Mouse (Mus musculus) stomach, embryonic 16.5 days (tissue): ENCODE measurements around the gene Ahdc1. TPM values are rescaled to one million over a fixed set of nuclear protein-coding genes. Genes with fewer than 3 reads are reported as not detected.

ENCODE experiments used
- ATAC-seq: fragments of 200-750 bp; cut with Nextera tagmentation; 2 replicates; pipeline ENCODE4 v1.8.0; 2017; ENCODE audit warnings: moderate number of reproducible peaks, moderate TSS enrichment; ENCODE audit not compliant: insufficient read depth, low FRiP score
- H3K27ac ChIP-seq: fragments of 300-500 bp; sonication (generic); 2 replicates; pipeline ENCODE4 v1.5.1; 2014; ENCODE audit warnings: low read length
- H3K27me3 ChIP-seq: fragments of 300-500 bp; sonication (generic); 2 replicates; pipeline ENCODE4 v1.6.1; 2014; ENCODE audit warnings: low read length, control low read depth, mixed read lengths; ENCODE audit not compliant: control insufficient read depth, insufficient read depth
- H3K36me3 ChIP-seq: fragments of 300-500 bp; sonication (generic); 2 replicates; pipeline ENCODE4 v1.6.1; 2014; ENCODE audit warnings: low read length; ENCODE audit not compliant: control insufficient read depth, insufficient read depth
- H3K4me1 ChIP-seq: fragments of 300-500 bp; sonication (generic); 2 replicates; pipeline ENCODE4 v1.6.1; 2014; ENCODE audit warnings: low read length, control low read depth, mixed read lengths; ENCODE audit not compliant: control insufficient read depth, insufficient read depth
- H3K4me2 ChIP-seq: fragments of 300-500 bp; sonication (generic); 2 replicates; pipeline ENCODE4 v1.6.1; 2014; ENCODE audit warnings: low read depth, low read length, mixed read lengths
- H3K4me3 ChIP-seq: fragments of 300-500 bp; sonication (generic); replicated peaks from 2 replicates; pipeline ENCODE4 v1.5.1; 2014; ENCODE audit warnings: mild to moderate bottlenecking, low read length
- H3K9ac ChIP-seq: fragments of 300-500 bp; sonication (generic); 2 replicates; pipeline ENCODE4 v1.6.1; 2014; ENCODE audit warnings: low read length
- H3K9me3 ChIP-seq: fragments of 300-500 bp; sonication (generic); replicated peaks from 2 replicates; pipeline ENCODE4 v1.6.1; 2016; ENCODE audit warnings: low read length, control low read depth; ENCODE audit not compliant: control insufficient read depth
- WGBS: fragments of 180-500 bp; shearing (Covaris S2); extraction: QIAGEN DNeasy Blood & Tissue Kit; methylation state at CpG from one replicate; pipeline ENCODE4 v1.1.7; 2014; 5-methylcytosine and 5-hydroxymethylcytosine counted together
- polyA plus RNA-seq: library from polyadenylated mRNA; unstranded; fragments of >200 nt; fragmentation: Nextera tagmentation; extraction: Ambion mirVana; gene quantifications from 2 replicates; pipeline ENCODE4 v1.2.1, GENCODE M21; 2015

Gene Ahdc1
- polyA plus RNA-seq, 1 experiment from 2014 or later = 7.1 TPM

GRCm38 (mm10) chr4:133108481-133109334 lies 97.6 kb downstream of the Ahdc1 start:
- Histone ChIP-seq H3K27ac (peak overlapping the region; percentile 64), H3K9me3 (no peaks in the 10 kb centered on the region), H3K4me3 (no peak overlapping the region), H3K27me3 (no peaks in the 10 kb centered on the region), H3K4me1 (peaks cover 27% of the 10 kb centered on the region), H3K4me2 (no peak overlapping the region), H3K9ac (peak overlapping the region; percentile 46), H3K36me3 (no peaks in the 10 kb centered on the region)
- WGBS = 66% methylated on average over 13 of the region's 13 CpGs
- no peak for ATAC-seq

- H3K9me3 ChIP-seq = no peaks in the 10 kb centered on the region
- peaks cover 20% of the 10 kb centered on the region for H3K4me1 ChIP-seq
- H3K27me3 ChIP-seq = no peaks in the 10 kb centered on the region
- H3K27ac ChIP-seq = no peak overlapping the region
- no peak overlapping the region for H3K9ac ChIP-seq
- ATAC-seq = no peak
- H3K4me3 ChIP-seq = no peak overlapping the region
- no peaks in the 10 kb centered on the region for H3K36me3 ChIP-seq
- 75% methylated on average over 5 of the region's 5 CpGs for WGBS
- H3K4me2 ChIP-seq = no peak overlapping the region
Measured at GRCm38 (mm10) chr4:133109335-133109801, 98.3 kb downstream of the Ahdc1 start.

- H3K4me3 ChIP-seq = no peak overlapping the region
- H3K4me1 ChIP-seq = peaks cover 33% of the 10 kb centered on the region
- H3K36me3 ChIP-seq = no peaks in the 10 kb centered on the region
- no peak overlapping the region for H3K4me2 ChIP-seq
- WGBS = 34% methylated on average over 13 of the region's 13 CpGs
- 0 out of 2 replicates have a peak overlapping the region, but pooled peaks have one; percentile 31 for H3K27ac ChIP-seq
- no peaks in the 10 kb centered on the region for H3K9me3 ChIP-seq
- no peak overlapping the region for H3K9ac ChIP-seq
- no peak for ATAC-seq
- H3K27me3 ChIP-seq = no peaks in the 10 kb centered on the region
Measured at GRCm38 (mm10) chr4:133112175-133112838, 101.2 kb downstream of the Ahdc1 start.

GRCm38 (mm10) chr4:133113351-133113882 lies 102.4 kb downstream of the Ahdc1 start:
- Histone ChIP-seq H3K9ac (no peak overlapping the region), H3K27me3 (no peaks in the 10 kb centered on the region), H3K9me3 (no peaks in the 10 kb centered on the region), H3K4me2 (no peak overlapping the region), H3K4me3 (no peak overlapping the region), H3K36me3 (no peaks in the 10 kb centered on the region), H3K4me1 (peaks cover 30% of the 10 kb centered on the region), H3K27ac (peak overlapping the region; percentile 43; the same call in 1 of the 2 replicates)
- 60% methylated on average over 6 of the region's 6 CpGs for WGBS
- no peak for ATAC-seq

GRCm38 (mm10) chr4:133114762-133115161 lies 103.7 kb downstream of the Ahdc1 start:
- Histone ChIP-seq H3K9ac (no peak overlapping the region), H3K4me1 (peaks cover 31% of the 10 kb centered on the region), H3K4me2 (no peak overlapping the region), H3K9me3 (no peaks in the 10 kb centered on the region), H3K4me3 (no peak overlapping the region), H3K27me3 (no peaks in the 10 kb centered on the region), H3K36me3 (no peaks in the 10 kb centered on the region), H3K27ac (no peak overlapping the region)
- ATAC-seq = no peak
- WGBS = 81% methylated on average over 3 of the region's 3 CpGs

GRCm38 (mm10) chr4:133115721-133116429 lies 104.8 kb downstream of the Ahdc1 start:
- peak overlapping the region; percentile 100; the same call in 1 of the 2 replicates for H3K27ac ChIP-seq

GRCm38 (mm10) chr4:133116756-133117470 lies 105.9 kb downstream of the Ahdc1 start:
- WGBS = 63% methylated on average over 3 of the region's 3 CpGs
- Histone ChIP-seq H3K4me2 (peak overlapping the region; percentile 46; the same call in 1 of the 2 replicates), H3K9me3 (no peaks in the 10 kb centered on the region), H3K4me1 (peaks cover 38% of the 10 kb centered on the region), H3K27me3 (no peaks in the 10 kb centered on the region), H3K36me3 (no peaks in the 10 kb centered on the region), H3K27ac (peak overlapping the region; percentile 100), H3K4me3 (no peak overlapping the region), H3K9ac (peak overlapping the region; percentile 67)
- peak; percentile 9; the same call in 1 of the 2 replicates for ATAC-seq

More at GRCm38 (mm10) chr4:133115721-133116429, 104.8 kb downstream of the Ahdc1 start:
- Histone ChIP-seq H3K9me3 (no peaks in the 10 kb centered on the region), H3K27me3 (no peaks in the 10 kb centered on the region), H3K4me3 (no peak overlapping the region), H3K4me2 (no peak overlapping the region), H3K9ac (no peak overlapping the region; the same call in 1 of the 2 replicates), H3K36me3 (no peaks in the 10 kb centered on the region), H3K4me1 (peaks cover 34% of the 10 kb centered on the region)
- 66% methylated on average over 14 of the region's 14 CpGs for WGBS
- ATAC-seq = no peak
